Mouse (Mus musculus) hindbrain, postnatal 0 days (tissue): ENCODE results near the gene Yap1. TPM values are rescaled to one million over a fixed set of nuclear protein-coding genes. Genes with fewer than 3 reads are reported as not detected.

ENCODE experiments used
- ATAC-seq: fragments of 200-750 bp; cut with Nextera tagmentation; 2 replicates; pipeline ENCODE4 v1.8.0; 2017; ENCODE audit warnings: mild to moderate bottlenecking, moderate TSS enrichment, moderate library complexity
- DNase-seq: peaks from one replicate; pipeline ENCODE4 v3.0.0-alpha.2; 2015; ENCODE audit warnings: low spot score
- H3K27ac ChIP-seq: fragments of 300-500 bp; sonication (generic); 2 replicates; pipeline ENCODE4 v1.5.1; 2014; ENCODE audit warnings: mild to moderate bottlenecking
- H3K27me3 ChIP-seq: fragments of 300-500 bp; sonication (generic); 2 replicates; pipeline ENCODE4 v1.6.1; 2014; ENCODE audit warnings: low read length, mixed read lengths; ENCODE audit not compliant: insufficient read depth
- H3K36me3 ChIP-seq: fragments of 300-500 bp; sonication (generic); 2 replicates; pipeline ENCODE4 v1.6.1; 2014; ENCODE audit warnings: low read length, mixed read lengths; ENCODE audit not compliant: insufficient read depth
- H3K4me1 ChIP-seq: fragments of 300-500 bp; sonication (generic); 2 replicates; pipeline ENCODE4 v1.6.1; 2014; ENCODE audit warnings: antibody characterized with exemption, low read length, mixed read lengths; ENCODE audit not compliant: insufficient read depth
- H3K4me2 ChIP-seq: fragments of 300-500 bp; sonication (generic); 2 replicates; pipeline ENCODE4 v1.6.1; 2014; ENCODE audit warnings: low read depth, mild to moderate bottlenecking, low read length, moderate library complexity, mixed read lengths
- H3K4me3 ChIP-seq: fragments of 300-500 bp; sonication (generic); 2 replicates; pipeline ENCODE4 v1.5.1; 2014; ENCODE audit warnings: low read length
- H3K9ac ChIP-seq: fragments of 300-500 bp; sonication (generic); replicated peaks from 2 replicates; pipeline ENCODE4 v1.6.1; 2014; ENCODE audit warnings: mild to moderate bottlenecking, low read length, moderate library complexity, mixed read lengths
- H3K9me3 ChIP-seq: fragments of 300-500 bp; sonication (generic); 2 replicates; pipeline ENCODE4 v1.6.1; 2016; ENCODE audit warnings: low read length, mixed read lengths
- CTCF ChIP-seq: IDR thresholded peaks from 2 replicates; pipeline ENCODE4 v1.5.1; 2016; ENCODE audit warnings: antibody characterized with exemption, control low read depth, low read depth
- WGBS: fragments of 180-500 bp; shearing (Covaris S2); extraction: QIAGEN DNeasy Blood & Tissue Kit; methylation state at CpG from one replicate; pipeline ENCODE4 v1.1.7; 2014; 5-methylcytosine and 5-hydroxymethylcytosine counted together
- polyA plus RNA-seq: library from polyadenylated mRNA; unstranded; fragments of >200 nt; fragmentation: Nextera tagmentation; extraction: Ambion mirVana; gene quantifications from 2 replicates; pipeline ENCODE4 v1.2.1, GENCODE M21; 2015
- total RNA-seq: library from RNA; depleted of rRNA; stranded (reverse); fragments of >200 nt; gene quantifications from 2 replicates; pipeline ENCODE4 v1.2.3, GENCODE M21; 2014

Yap1 gene
- total and polyA plus RNA-seq, 2 experiments from 2014 or later, result 6.3 to 22.2 TPM

GRCm38 (mm10) chr9:7978502-7978901 is 25.9 kb downstream of the Yap1 start:
- Histone ChIP-seq H3K4me1 (no peaks in the 10 kb centered on the region), H3K36me3 (no peaks in the 10 kb centered on the region), H3K9me3 (no peaks in the 10 kb centered on the region), H3K4me3 (no peak overlapping the region), H3K27me3 (no peaks in the 10 kb centered on the region), H3K27ac (no peak overlapping the region), H3K4me2 (no peak overlapping the region), H3K9ac (no peak overlapping the region)
- DNase-seq (no peak), ATAC-seq (no peak)
- WGBS, result 94% methylated on average over 3 of the region's 3 CpGs
- peak; percentile 33; the same call in 1 of the 2 replicates for TF ChIP-seq CTCF

GRCm38 (mm10) chr9:7977587-7977986 is 26.8 kb downstream of the Yap1 start:
- Histone ChIP-seq H3K4me1 (no peaks in the 10 kb centered on the region), H3K4me3 (no peak overlapping the region), H3K9me3 (no peaks in the 10 kb centered on the region), H3K4me2 (no peak overlapping the region), H3K27ac (no peak overlapping the region), H3K27me3 (no peaks in the 10 kb centered on the region), H3K36me3 (no peaks in the 10 kb centered on the region), H3K9ac (no peak overlapping the region)
- TF ChIP-seq CTCF, result no peak
- 81% methylated on average over 5 of the region's 5 CpGs for WGBS
- ATAC-seq (no peak), DNase-seq (no peak)

GRCm38 (mm10) chr9:7971993-7972392 is 32.4 kb downstream of the Yap1 start:
- no peaks in the 10 kb centered on the region for H3K4me1 ChIP-seq
- no peak overlapping the region for H3K4me3 ChIP-seq
- no peaks in the 10 kb centered on the region for H3K9me3 ChIP-seq
- H3K27ac ChIP-seq, result no peak overlapping the region
- H3K9ac ChIP-seq, result no peak overlapping the region
- TF ChIP-seq CTCF, result no peak
- DNase-seq (no peak), ATAC-seq (no peak)
- no peaks in the 10 kb centered on the region for H3K27me3 ChIP-seq
- H3K4me2 ChIP-seq, result no peak overlapping the region
- WGBS, result 87% methylated on average over 2 of the region's 2 CpGs
- H3K36me3 ChIP-seq, result no peaks in the 10 kb centered on the region

- Histone ChIP-seq H3K9me3 (no peaks in the 10 kb centered on the region), H3K4me1 (no peaks in the 10 kb centered on the region), H3K27me3 (no peaks in the 10 kb centered on the region), H3K4me2 (no peak overlapping the region), H3K9ac (no peak overlapping the region), H3K4me3 (no peak overlapping the region), H3K27ac (no peak overlapping the region), H3K36me3 (no peaks in the 10 kb centered on the region)
- WGBS, result 97% methylated on average over 1 of the region's 1 CpGs
- ATAC-seq (no peak), DNase-seq (no peak)
- TF ChIP-seq CTCF, result no peak
Measured at GRCm38 (mm10) chr9:7967980-7968379, 36.4 kb downstream of the Yap1 start.

GRCm38 (mm10) chr9:7965590-7965989 is 38.8 kb downstream of the Yap1 start:
- H3K4me2 ChIP-seq, result no peak overlapping the region
- ATAC-seq (no peak), DNase-seq (no peak)
- 83% methylated on average over 3 of the region's 3 CpGs for WGBS
- no peak overlapping the region for H3K4me3 ChIP-seq
- no peaks in the 10 kb centered on the region for H3K9me3 ChIP-seq
- peaks cover 12% of the 10 kb centered on the region for H3K4me1 ChIP-seq
- no peaks in the 10 kb centered on the region for H3K27me3 ChIP-seq
- no peak overlapping the region for H3K9ac ChIP-seq
- no peaks in the 10 kb centered on the region for H3K36me3 ChIP-seq
- TF ChIP-seq CTCF, result no peak
- no peak overlapping the region; the same call in 1 of the 2 replicates for H3K27ac ChIP-seq

- H3K36me3 ChIP-seq, result no peaks in the 10 kb centered on the region
- H3K27me3 ChIP-seq, result no peaks in the 10 kb centered on the region
- no peak overlapping the region for H3K4me3 ChIP-seq
- TF ChIP-seq CTCF, result no peak
- H3K9me3 ChIP-seq, result no peaks in the 10 kb centered on the region
- no peak for DNase-seq
- H3K27ac ChIP-seq, result no peak overlapping the region
- no peak overlapping the region for H3K4me2 ChIP-seq
- WGBS, result 91% methylated on average over 2 of the region's 2 CpGs
- no peak for ATAC-seq
- H3K9ac ChIP-seq, result no peak overlapping the region
- H3K4me1 ChIP-seq, result peaks cover 12% of the 10 kb centered on the region
Measured at GRCm38 (mm10) chr9:7963867-7964266, 40.5 kb downstream of the Yap1 start.

GRCm38 (mm10) chr9:7962915-7963314 is 41.5 kb downstream of the Yap1 start:
- Histone ChIP-seq H3K9ac (no peak overlapping the region), H3K27me3 (no peaks in the 10 kb centered on the region), H3K4me1 (peaks cover 12% of the 10 kb centered on the region), H3K4me2 (no peak overlapping the region), H3K27ac (no peak overlapping the region), H3K36me3 (no peaks in the 10 kb centered on the region), H3K9me3 (no peaks in the 10 kb centered on the region), H3K4me3 (no peak overlapping the region)
- 84% methylated on average over 7 of the region's 7 CpGs for WGBS
- ATAC-seq, result no peak
- DNase-seq, result no peak
- no peak for TF ChIP-seq CTCF
